Mouse (Mus musculus) lung, postnatal 0 days (tissue): ENCODE data around the gene Pdlim7.

Experiments
- CTCF ChIP-seq: IDR thresholded peaks from 2 replicates; pipeline ENCODE4 v1.5.1; 2016; ENCODE audit warnings: antibody characterized with exemption, mild to moderate bottlenecking
- EP300 ChIP-seq: IDR thresholded peaks from 2 replicates; pipeline ENCODE4 v1.6.1; 2016; ENCODE audit warnings: antibody characterized with exemption, mild to moderate bottlenecking, control low read depth

GRCm38 (mm10) chr13:55484520-55485088 lies 28.9 kb downstream of the Pdlim7 start:
- no peak for TF ChIP-seq CTCF
- no peak for TF ChIP-seq EP300
